Mouse (Mus musculus): Measurements from ENCODE around the gene Diaph3. TPM values are rescaled to one million over a fixed set of nuclear protein-coding genes. Genes with fewer than 3 reads are reported as not detected.

Diaph3 gene
- total and polyA plus RNA-seq, 3 experiments, result 16.2 to 36.9 (median 17.5) TPM

DNA sequence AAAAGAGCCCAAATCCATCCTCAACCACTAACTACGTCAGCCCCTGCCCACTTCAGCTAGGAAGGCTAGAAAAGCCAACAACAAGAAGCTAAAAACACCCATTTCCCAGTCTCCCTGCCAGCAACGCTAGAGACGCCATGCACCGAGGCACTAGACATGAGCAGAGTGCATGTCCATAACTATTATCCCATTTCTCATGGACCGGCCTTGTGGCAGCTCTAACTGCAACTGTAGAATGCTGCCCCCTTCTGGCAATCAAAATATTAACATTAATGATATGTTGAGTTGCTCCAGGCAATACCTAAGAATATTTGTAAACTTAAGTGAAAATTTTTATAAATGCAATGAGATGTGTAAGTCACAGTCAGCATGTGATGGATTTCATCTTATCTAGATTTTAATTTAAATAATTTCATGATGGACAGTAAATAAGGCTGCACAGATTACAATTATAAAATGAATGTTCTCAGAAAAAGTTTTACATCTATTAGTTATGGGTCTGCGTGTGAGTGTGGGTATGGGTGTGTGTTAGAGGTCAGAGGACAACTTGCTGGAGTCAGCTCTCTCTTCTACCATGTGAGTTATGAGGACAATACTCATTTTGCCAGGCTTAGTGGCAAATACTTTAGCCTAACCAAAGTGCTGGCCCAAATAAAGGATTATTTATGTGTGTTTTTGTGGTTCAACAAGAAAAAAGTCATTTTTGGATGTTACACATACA, 359.3 kb downstream of the Diaph3 start:
- Histone ChIP-seq H3K27ac (ENCODE audit: insufficient read depth, low read depth) (no peak overlapping the region), H3K4me1 (ENCODE audit: control insufficient read depth in 1 of 2, insufficient read depth in 2 of 2) (no peaks in the 10 kb centered on the region), H3K4me3 (replicated peaks in 1 of 3; ENCODE audit: low read depth in 2 of 3, low read length in 2 of 3, poor library complexity in 1 of 3) (no peak overlapping the region), H3K79me2 (replicated peaks; ENCODE audit: control insufficient read depth, extremely low read depth, insufficient read depth, poor library complexity, severe bottlenecking) (no peaks in the 10 kb centered on the region), H3K36me3 (replicated peaks in 1 of 2; ENCODE audit: control insufficient read depth in 1 of 2, insufficient read depth in 1 of 2, low read length in 1 of 2) (peaks cover 0 to 12% of the 10 kb centered on the region in 2 experiments), H3K9me3 (replicated peaks; ENCODE audit: low read length) (no peaks in the 10 kb centered on the region), H3K9ac (ENCODE audit: insufficient read depth, low read depth) (no peak overlapping the region), H3K27me3 (replicated peaks) (no peaks in the 10 kb centered on the region), H3K4me2 (ENCODE audit: insufficient read depth, low read depth, poor library complexity, severe bottlenecking) (no peak overlapping the region)
- DNase-seq (ENCODE audit: extremely low read depth), result peak; percentile 39
- in situ Hi-C loops (cut with MboI; ENCODE audit: low pct_ligation_motif_present, low pct_unique_long_range_greater_than_20kb, low sequenced_read_pairs), result loop anchor here (10.0 kb wide), 1 partner anchor 97 kb away; no protein-coding TSS in a partner anchor
- dilution Hi-C loops (cut with MboI; ENCODE audit: extremely low pct_ligation_motif_present, extremely low pct_unique_long_range_greater_than_20kb, low sequenced_read_pairs), result no loop called here
- no peak for TF ChIP-seq CHD1 (IDR thresholded peaks at IDR 0.05; ENCODE audit: low read depth, low read length)
- TF ChIP-seq NELFE (IDR thresholded peaks at IDR 0.05; ENCODE audit: low read depth, low read length), result no peak
- TF ChIP-seq CHD2 (IDR thresholded peaks at IDR 0.05; ENCODE audit: low read length), result no peak
- TF ChIP-seq USF2 (conservative IDR thresholded peaks at IDR 0.05; ENCODE audit: low read depth, low read length), result no peak
- peak; percentile 32 to 70; a peak in 3 of 4 replicates for TF ChIP-seq CTCF (conservative IDR thresholded peaks at IDR 0.05 in 1 of 2, IDR thresholded peaks at IDR 0.05 in 1 of 2; ENCODE audit: low read depth in 2 of 2, low read length in 2 of 2)
- TF ChIP-seq MEF2A (IDR thresholded peaks at IDR 0.05; ENCODE audit: borderline replicate concordance, low read depth, low read length), result no peak
- TF ChIP-seq MAFK (IDR thresholded peaks at IDR 0.05; ENCODE audit: insufficient replicate concordance, low read length), result no peak
- TF ChIP-seq RAD21 (IDR thresholded peaks at IDR 0.05; ENCODE audit: low read depth, low read length), result peak; percentile 67
- no peak for TF ChIP-seq UBTF (IDR thresholded peaks at IDR 0.05; ENCODE audit: low read depth, low read length)
- no peak for TF ChIP-seq HCFC1 (IDR thresholded peaks at IDR 0.05; ENCODE audit: low read depth, low read length)
- TF ChIP-seq BHLHE40 (IDR thresholded peaks at IDR 0.05; ENCODE audit: low read depth, low read length), result no peak
- peak; percentile 51 for TF ChIP-seq SMC3 (IDR thresholded peaks at IDR 0.05; ENCODE audit: low read depth, low read length)
- TF ChIP-seq USF1 (IDR thresholded peaks at IDR 0.05; ENCODE audit: low read depth, low read length), result no peak
- no peak for TF ChIP-seq SIN3A (IDR thresholded peaks at IDR 0.05; ENCODE audit: low read length)
- TF ChIP-seq JUND (conservative IDR thresholded peaks at IDR 0.05; ENCODE audit: low read depth, low read length), result no peak
- TF ChIP-seq KAT2A (IDR thresholded peaks at IDR 0.05; ENCODE audit: insufficient replicate concordance, low read length), result no peak
- TF ChIP-seq TBP (conservative IDR thresholded peaks at IDR 0.05; ENCODE audit: low read depth, low read length), result no peak
- TF ChIP-seq ZC3H11A (IDR thresholded peaks at IDR 0.05; ENCODE audit: low read depth, low read length), result no peak

DNA sequence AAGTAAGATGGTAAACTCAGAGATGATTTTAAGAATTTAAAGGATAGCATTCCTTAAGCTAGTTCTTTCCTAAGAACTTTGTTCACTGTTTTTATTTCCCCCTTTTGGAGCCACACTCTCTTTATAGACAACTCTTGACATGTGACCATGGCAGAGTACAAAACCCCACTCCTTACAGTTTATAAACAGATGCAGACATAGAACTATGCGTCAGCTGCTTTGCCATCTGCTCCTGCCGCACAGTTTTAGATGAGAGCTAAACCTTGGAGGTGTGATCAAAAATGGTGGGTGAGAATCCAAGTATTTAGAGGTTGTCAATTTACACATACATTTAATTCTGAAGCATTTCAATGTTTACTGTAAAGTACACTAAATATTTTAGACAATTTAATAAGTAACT, 367.7 kb downstream of the Diaph3 start:
- dilution Hi-C loops (cut with MboI; ENCODE audit: extremely low pct_ligation_motif_present, extremely low pct_unique_long_range_greater_than_20kb, low sequenced_read_pairs) (no loop called here), in situ Hi-C loops (cut with MboI; ENCODE audit: low pct_ligation_motif_present, low pct_unique_long_range_greater_than_20kb, low sequenced_read_pairs) (no loop called here)
- Histone ChIP-seq H3K4me1 (ENCODE audit: control insufficient read depth in 1 of 2, insufficient read depth in 2 of 2) (no peaks in the 10 kb centered on the region), H3K27ac (ENCODE audit: insufficient read depth, low read depth) (no peak overlapping the region), H3K27me3 (replicated peaks) (no peaks in the 10 kb centered on the region), H3K4me2 (ENCODE audit: insufficient read depth, low read depth, poor library complexity, severe bottlenecking) (no peak overlapping the region), H3K9me3 (replicated peaks; ENCODE audit: low read length) (no peaks in the 10 kb centered on the region), H3K4me3 (replicated peaks in 1 of 3; ENCODE audit: low read depth in 2 of 3, low read length in 2 of 3, poor library complexity in 1 of 3) (no peak overlapping the region), H3K9ac (ENCODE audit: insufficient read depth, low read depth) (no peak overlapping the region), H3K36me3 (replicated peaks in 1 of 2; ENCODE audit: control insufficient read depth in 1 of 2, insufficient read depth in 1 of 2, low read length in 1 of 2) (peaks cover 8 to 48% of the 10 kb centered on the region in 2 experiments), H3K79me2 (replicated peaks; ENCODE audit: control insufficient read depth, extremely low read depth, insufficient read depth, poor library complexity, severe bottlenecking) (no peaks in the 10 kb centered on the region)
- TF ChIP-seq ZC3H11A (IDR thresholded peaks at IDR 0.05; ENCODE audit: low read depth, low read length), result no peak
- TF ChIP-seq NRF1 (IDR thresholded peaks at IDR 0.05; ENCODE audit: low read depth, low read length), result no peak
- no peak for TF ChIP-seq MYC (IDR thresholded peaks at IDR 0.05; ENCODE audit: low read depth, low read length)
- no peak for TF ChIP-seq MAFK (IDR thresholded peaks at IDR 0.05; ENCODE audit: insufficient replicate concordance, low read length)
- TF ChIP-seq NELFE (IDR thresholded peaks at IDR 0.05; ENCODE audit: low read depth, low read length), result no peak
- TF ChIP-seq SIN3A (IDR thresholded peaks at IDR 0.05; ENCODE audit: low read length), result no peak
- TF ChIP-seq ZKSCAN1 (IDR thresholded peaks at IDR 0.05; ENCODE audit: borderline replicate concordance, low read depth, low read length), result no peak
- no peak for TF ChIP-seq UBTF (IDR thresholded peaks at IDR 0.05; ENCODE audit: low read depth, low read length)
- TF ChIP-seq TBP (conservative IDR thresholded peaks at IDR 0.05; ENCODE audit: low read depth, low read length), result no peak
- no peak for TF ChIP-seq E2F4 (IDR thresholded peaks at IDR 0.05; ENCODE audit: insufficient replicate concordance, low read depth, low read length)
- TF ChIP-seq CTCF (conservative IDR thresholded peaks at IDR 0.05 in 1 of 2, IDR thresholded peaks at IDR 0.05 in 1 of 2; ENCODE audit: low read depth in 2 of 2, low read length in 2 of 2), result no peak
- DNase-seq (ENCODE audit: extremely low read depth), result no peak
